Mouse (Mus musculus) liver, adult 2 months (tissue): ENCODE results near the gene Nell2.

Experiments used
- CTCF ChIP-seq: fragments of 200-500 bp; IDR thresholded peaks from 2 replicates; pipeline ENCODE4 v1.5.1; 2011; ENCODE audit warnings: low read depth, low read length, control low read depth
- POLR2A ChIP-seq: fragments of 200-500 bp; IDR thresholded peaks from 2 replicates; pipeline ENCODE4 v1.6.1; 2011; ENCODE audit warnings: low read length, control low read depth; ENCODE audit not compliant: insufficient read depth; ENCODE audit errors: extremely low read depth

DNA sequence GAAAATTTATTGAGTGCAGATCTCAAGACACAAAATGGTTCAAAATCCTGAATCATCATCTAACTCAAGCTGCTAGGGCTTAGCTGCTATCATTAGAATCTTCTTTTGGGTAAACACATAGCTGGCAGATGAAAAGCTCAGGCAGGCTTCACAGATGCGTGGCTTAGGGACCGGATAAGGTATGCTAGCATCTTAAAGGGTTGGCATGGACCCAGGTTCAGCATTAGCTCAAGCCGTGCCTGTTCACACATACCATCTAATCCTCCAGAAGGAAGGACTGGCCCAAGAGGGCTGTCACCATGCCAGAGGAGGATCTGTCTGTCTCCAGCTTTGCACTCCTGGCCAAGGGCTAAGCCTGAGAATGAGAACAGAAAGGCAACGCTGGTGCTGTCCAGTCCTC, 8.4 kb upstream of the Nell2 start:
- TF ChIP-seq POLR2A, result no peak
- TF ChIP-seq CTCF, result no peak
